Mouse (Mus musculus) embryonic facial prominence, embryonic 13.5 days (tissue): ENCODE measurements around the gene Map3k3. TPM values are rescaled to one million over a fixed set of nuclear protein-coding genes. Genes with fewer than 3 reads are reported as not detected.

Source experiments
- ATAC-seq: fragments of 200-750 bp; cut with Nextera tagmentation; 2 replicates; pipeline ENCODE4 v1.8.0; 2017; ENCODE audit warnings: low read depth; ENCODE audit not compliant: insufficient number of reproducible peaks, insufficient read depth, low FRiP score, low TSS enrichment
- H3K27ac ChIP-seq: fragments of 300-500 bp; sonication (generic); 2 replicates; pipeline ENCODE4 v1.5.1; 2015; ENCODE audit warnings: moderate library complexity, mild to moderate bottlenecking, inconsistent platforms
- H3K27me3 ChIP-seq: fragments of 300-500 bp; sonication (generic); 2 replicates; pipeline ENCODE4 v1.6.1; 2015; ENCODE audit warnings: mild to moderate bottlenecking, inconsistent platforms
- H3K36me3 ChIP-seq: fragments of 300-500 bp; sonication (generic); 2 replicates; pipeline ENCODE4 v1.6.1; 2015; ENCODE audit warnings: mild to moderate bottlenecking, inconsistent platforms
- H3K4me1 ChIP-seq: fragments of 300-500 bp; sonication (generic); 2 replicates; pipeline ENCODE4 v1.6.1; 2015; ENCODE audit warnings: inconsistent platforms
- H3K4me2 ChIP-seq: fragments of 300-500 bp; sonication (generic); 2 replicates; pipeline ENCODE4 v1.6.1; 2015; ENCODE audit warnings: moderate library complexity, mild to moderate bottlenecking, inconsistent platforms
- H3K4me3 ChIP-seq: fragments of 300-500 bp; sonication (generic); 2 replicates; pipeline ENCODE4 v1.5.1; 2015; ENCODE audit warnings: mild to moderate bottlenecking, inconsistent platforms
- H3K9ac ChIP-seq: fragments of 300-500 bp; sonication (generic); 2 replicates; pipeline ENCODE4 v1.6.1; 2015; ENCODE audit warnings: mild to moderate bottlenecking, inconsistent platforms
- H3K9me3 ChIP-seq: fragments of 300-500 bp; sonication (generic); 2 replicates; pipeline ENCODE4 v1.6.1; 2016; ENCODE audit warnings: inconsistent platforms
- WGBS: fragments of 180-500 bp; shearing (Covaris S2); methylation state at CpG from one replicate; pipeline ENCODE4 v1.1.7; 2015; ENCODE audit warnings: mixed read lengths; 5-methylcytosine and 5-hydroxymethylcytosine counted together
- polyA plus RNA-seq: library from polyadenylated mRNA; unstranded; fragments of >200 nt; fragmentation: Nextera tagmentation; extraction: Ambion mirVana; gene quantifications from 2 replicates; pipeline ENCODE4 v1.2.1, GENCODE M21; 2015

Map3k3 gene
- polyA plus RNA-seq, 1 experiment from 2014 or later = 25.6 TPM

DNA sequence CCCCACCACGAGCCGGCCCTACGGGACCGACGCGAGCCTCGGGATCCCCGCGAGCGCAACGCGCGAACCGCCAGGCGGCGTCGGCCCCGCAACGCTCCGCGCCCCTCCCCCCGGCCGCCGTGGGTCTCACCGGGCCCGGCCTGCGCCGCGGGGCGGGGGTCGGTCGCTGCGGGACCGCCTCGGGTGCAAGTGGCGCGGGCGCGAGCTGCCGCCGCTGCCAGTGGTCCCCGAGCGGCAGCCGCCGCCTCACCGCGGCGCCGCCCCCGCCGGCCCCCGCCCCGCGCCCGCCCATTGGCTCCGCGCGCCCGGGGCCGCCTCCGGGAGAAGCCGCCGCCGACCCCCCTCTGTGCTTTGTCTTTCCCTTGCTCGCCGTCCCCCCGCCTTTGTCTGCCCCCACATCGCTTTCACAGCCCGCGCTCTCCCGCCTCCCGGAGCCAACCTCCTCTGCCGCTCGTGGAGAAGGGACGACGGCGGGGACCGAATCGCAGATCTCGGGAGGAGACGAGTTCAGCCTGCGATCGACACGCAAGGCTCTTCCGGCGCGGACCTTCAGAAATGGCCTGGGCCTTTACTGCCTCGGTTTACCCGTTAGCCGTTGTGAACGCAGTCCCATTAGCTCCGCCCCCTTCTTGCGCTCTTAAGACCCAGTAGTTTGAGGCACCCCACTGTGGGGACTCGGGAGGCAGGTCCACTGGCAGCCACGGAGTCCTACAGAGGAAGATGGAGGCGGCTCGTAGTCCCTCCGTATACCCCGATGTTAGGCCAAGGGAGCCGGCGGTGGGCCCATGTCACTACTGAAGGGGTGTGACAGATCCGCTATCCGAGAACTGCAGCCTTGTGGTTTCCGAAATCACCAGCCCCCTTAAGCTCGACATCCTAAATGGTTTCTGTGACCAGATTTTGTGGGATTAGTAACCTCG lies 75.8 kb downstream of the Map3k3 start:
- Histone ChIP-seq H3K4me1 (peaks cover 54% of the 10 kb centered on the region), H3K27me3 (no peaks in the 10 kb centered on the region), H3K9ac (peak overlapping the region; percentile 98), H3K27ac (peak overlapping the region; percentile 99), H3K4me3 (peak overlapping the region; percentile 82), H3K36me3 (peaks cover 54% of the 10 kb centered on the region), H3K9me3 (no peaks in the 10 kb centered on the region), H3K4me2 (peak overlapping the region; percentile 79)
- WGBS = under 1% methylated on average over 76 of the region's 106 CpGs
- peak; percentile 72 for ATAC-seq

GRCm38 (mm10) chr11:106160841-106161721 lies 76.7 kb downstream of the Map3k3 start, which contains the start of the genes Gm10840 and Limd2:
TSS of gene Gm10840 (plus strand) at chr11:106160850.
TSS of gene Limd2 (minus strand) at chr11:106160860.
- Histone ChIP-seq H3K36me3 (peaks cover 56% of the 10 kb centered on the region), H3K27ac (peak within 1 kb of the TSS; percentile 99), H3K27me3 (no peaks in the 10 kb centered on the region), H3K9ac (peak within 1 kb of the TSS; percentile 98), H3K4me2 (peak within 1 kb of the TSS; percentile 79), H3K4me1 (peaks cover 51% of the 10 kb centered on the region), H3K4me3 (peak within 1 kb of the TSS; percentile 82), H3K9me3 (no peaks in the 10 kb centered on the region)
- ATAC-seq = no peak
- WGBS = 21% methylated on average over 22 of the region's 22 CpGs

DNA sequence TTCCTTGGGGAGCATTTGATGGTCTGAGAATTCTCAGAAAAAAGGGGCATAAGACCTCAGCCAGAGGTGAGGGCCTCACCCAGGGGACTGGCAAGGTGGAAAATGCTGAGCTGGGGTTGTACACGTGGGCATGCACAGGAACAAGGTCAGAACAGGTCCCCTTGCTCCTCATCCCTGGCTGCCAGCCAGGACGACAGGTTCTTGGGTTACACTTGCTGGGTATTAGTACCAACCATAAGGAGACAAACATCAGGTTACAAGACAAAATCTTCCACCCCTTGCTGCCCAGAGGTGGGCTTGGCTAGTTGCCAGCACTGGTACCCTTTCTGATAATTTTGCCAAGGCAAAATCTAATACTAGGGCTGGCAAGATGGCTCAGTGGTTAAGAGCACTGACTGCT lies 77.8 kb downstream of the Map3k3 start:
- no peak for ATAC-seq
- no peaks in the 10 kb centered on the region for H3K9me3 ChIP-seq
- 66% methylated on average over 2 of the region's 2 CpGs for WGBS

DNA sequence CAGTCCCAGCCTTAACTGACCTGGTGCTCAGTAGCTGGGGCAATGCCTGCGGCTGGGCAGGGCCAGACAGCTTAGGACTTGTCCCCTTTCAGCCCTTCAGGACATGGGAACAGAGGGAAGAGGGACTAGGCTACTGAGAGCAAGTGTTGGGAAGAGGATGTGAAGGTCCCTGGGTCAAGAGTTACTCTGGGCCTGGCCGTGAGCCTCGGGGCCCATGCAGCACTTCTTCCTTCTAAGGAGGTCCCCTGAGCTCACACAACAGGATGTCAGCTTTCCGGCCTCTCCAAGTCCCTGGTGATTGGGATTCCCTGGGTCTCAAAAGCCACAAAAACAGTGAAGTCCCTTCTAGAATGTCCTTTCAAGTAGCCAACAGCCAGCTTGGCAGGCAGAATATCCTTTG lies 79.1 kb downstream of the Map3k3 start:
- Histone ChIP-seq H3K36me3 (peaks cover 53% of the 10 kb centered on the region), H3K27ac (no peak overlapping the region; the same call in 1 of the 2 replicates), H3K27me3 (no peaks in the 10 kb centered on the region), H3K9me3 (no peaks in the 10 kb centered on the region), H3K4me2 (no peak overlapping the region), H3K4me1 (peaks cover 27% of the 10 kb centered on the region), H3K9ac (no peak overlapping the region), H3K4me3 (no peak overlapping the region)
- 75% methylated on average over 4 of the region's 4 CpGs for WGBS
- ATAC-seq = no peak

More for the DNA sequence above, 77.8 kb downstream of the Map3k3 start:
- Histone ChIP-seq H3K4me3 (no peak overlapping the region), H3K4me2 (no peak overlapping the region), H3K36me3 (peaks cover 54% of the 10 kb centered on the region), H3K4me1 (peaks cover 40% of the 10 kb centered on the region), H3K27ac (peak overlapping the region; percentile 99), H3K27me3 (no peaks in the 10 kb centered on the region), H3K9ac (no peak overlapping the region)

GRCm38 (mm10) chr11:106164601-106165180 lies 80.3 kb downstream of the Map3k3 start:
- Histone ChIP-seq H3K4me2 (no peak overlapping the region), H3K4me1 (peaks cover 20% of the 10 kb centered on the region), H3K4me3 (no peak overlapping the region), H3K36me3 (peaks cover 57% of the 10 kb centered on the region), H3K27ac (no peak overlapping the region), H3K9me3 (no peaks in the 10 kb centered on the region), H3K9ac (no peak overlapping the region), H3K27me3 (no peaks in the 10 kb centered on the region)
- ATAC-seq = no peak
- WGBS = 93% methylated on average over 16 of the region's 16 CpGs

GRCm38 (mm10) chr11:106167435-106167834 lies 83.0 kb downstream of the Map3k3 start:
- Histone ChIP-seq H3K4me3 (no peak overlapping the region), H3K9ac (no peak overlapping the region; the same call in 1 of the 2 replicates), H3K4me1 (no peaks in the 10 kb centered on the region), H3K27me3 (no peaks in the 10 kb centered on the region), H3K4me2 (no peak overlapping the region), H3K27ac (no peak overlapping the region), H3K9me3 (no peaks in the 10 kb centered on the region), H3K36me3 (peaks cover 74% of the 10 kb centered on the region)
- ATAC-seq = no peak
- WGBS = 62% methylated on average over 5 of the region's 5 CpGs

- no peak overlapping the region for H3K9ac ChIP-seq
- no peak overlapping the region for H3K4me3 ChIP-seq
- no peak for ATAC-seq
- H3K36me3 ChIP-seq = peaks cover 62% of the 10 kb centered on the region
- H3K27ac ChIP-seq = no peak overlapping the region
- H3K4me1 ChIP-seq = peaks cover 5% of the 10 kb centered on the region; the same call in 1 of the 2 replicates
- no peaks in the 10 kb centered on the region for H3K9me3 ChIP-seq
- WGBS = 78% methylated on average over 7 of the region's 7 CpGs
- no peaks in the 10 kb centered on the region for H3K27me3 ChIP-seq
- no peak overlapping the region for H3K4me2 ChIP-seq
These were observed 86.4 kb downstream of the Map3k3 start for GRCm38 (mm10) chr11:106170807-106171206.

GRCm38 (mm10) chr11:106173228-106173627 lies 88.8 kb downstream of the Map3k3 start:
- no peaks in the 10 kb centered on the region for H3K9me3 ChIP-seq
- H3K27me3 ChIP-seq = no peaks in the 10 kb centered on the region
- no peak overlapping the region for H3K4me3 ChIP-seq
- H3K4me1 ChIP-seq = peaks cover 7% of the 10 kb centered on the region; the same call in 1 of the 2 replicates
- peaks cover 40% of the 10 kb centered on the region for H3K36me3 ChIP-seq
- 93% methylated on average over 2 of the region's 2 CpGs for WGBS
- H3K9ac ChIP-seq = no peak overlapping the region
- ATAC-seq = no peak
- H3K27ac ChIP-seq = no peak overlapping the region
- no peak overlapping the region for H3K4me2 ChIP-seq

DNA sequence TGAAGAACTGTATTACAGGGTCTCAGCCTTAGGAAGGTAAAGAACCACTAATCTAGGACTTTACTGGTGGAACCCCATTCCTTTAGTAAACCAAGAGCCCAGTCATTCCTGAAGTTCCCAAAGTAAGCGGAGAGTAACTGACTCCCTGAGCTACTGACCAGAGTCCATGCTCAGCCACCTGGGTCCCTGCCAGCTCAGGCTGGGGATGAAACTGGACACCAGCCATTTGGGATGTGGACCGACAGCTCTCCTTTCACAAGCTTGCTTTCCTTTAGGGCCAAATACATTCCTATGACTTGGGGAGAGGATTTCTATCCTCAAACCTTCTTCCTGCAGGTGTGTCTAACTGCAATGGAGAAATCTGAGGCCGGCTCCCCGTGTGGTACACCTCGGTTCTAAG lies 90.0 kb downstream of the Map3k3 start:
- no peaks in the 10 kb centered on the region for H3K9me3 ChIP-seq
- ATAC-seq = no peak
- 70% methylated on average over 5 of the region's 5 CpGs for WGBS
- H3K9ac ChIP-seq = no peak overlapping the region
- H3K36me3 ChIP-seq = peaks cover 36% of the 10 kb centered on the region
- H3K27ac ChIP-seq = 0 out of 2 replicates have a peak overlapping the region, but pooled peaks have one; percentile 13
- H3K4me1 ChIP-seq = peaks cover 14% of the 10 kb centered on the region; the same call in 1 of the 2 replicates
- H3K4me3 ChIP-seq = no peak overlapping the region
- no peak overlapping the region for H3K4me2 ChIP-seq
- H3K27me3 ChIP-seq = no peaks in the 10 kb centered on the region

- Histone ChIP-seq H3K27me3 (no peaks in the 10 kb centered on the region), H3K36me3 (peaks cover 29% of the 10 kb centered on the region), H3K4me2 (no peak overlapping the region), H3K27ac (peak overlapping the region; percentile 13; the same call in 1 of the 2 replicates), H3K9ac (no peak overlapping the region), H3K9me3 (no peaks in the 10 kb centered on the region), H3K4me1 (peaks cover 21% of the 10 kb centered on the region), H3K4me3 (no peak overlapping the region)
- WGBS = 51% methylated on average over 3 of the region's 3 CpGs
- no peak for ATAC-seq
These were observed 90.7 kb downstream of the Map3k3 start for GRCm38 (mm10) chr11:106175081-106175480.

DNA sequence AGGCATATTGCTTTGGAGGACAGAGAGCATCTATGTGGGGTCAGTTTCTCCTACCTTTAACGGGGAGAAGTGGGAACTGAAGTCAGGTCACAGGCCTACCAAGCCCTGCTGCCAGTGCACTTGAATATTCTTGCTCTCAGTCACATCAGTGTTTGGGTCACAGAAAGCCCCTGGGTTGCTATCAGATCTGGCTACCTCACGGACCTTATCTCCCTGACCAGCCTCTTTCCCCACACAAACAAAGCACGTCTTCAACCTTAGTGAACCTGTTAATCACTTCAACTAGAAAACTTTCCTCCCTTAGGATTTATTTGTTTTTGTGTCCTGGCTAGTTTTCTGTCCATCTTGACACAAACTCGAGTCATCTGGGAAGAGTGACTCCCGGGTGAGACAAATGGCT lies 92.0 kb downstream of the Map3k3 start:
- Histone ChIP-seq H3K27ac (no peak overlapping the region), H3K9ac (no peak overlapping the region), H3K36me3 (peaks cover 20% of the 10 kb centered on the region), H3K27me3 (no peaks in the 10 kb centered on the region), H3K9me3 (no peaks in the 10 kb centered on the region), H3K4me3 (no peak overlapping the region), H3K4me2 (no peak overlapping the region), H3K4me1 (peaks cover 25% of the 10 kb centered on the region)
- WGBS = 90% methylated on average over 5 of the region's 5 CpGs
- ATAC-seq = no peak
